Mouse (Mus musculus) G1E (cell line): Measurements from ENCODE around the gene Tdgf1.

Source experiments
- CTCF ChIP-seq: IDR thresholded peaks from 2 replicates; pipeline ENCODE4 v1.5.1; 2012; ENCODE audit warnings: low read depth, low read length, inconsistent platforms, mixed read lengths
- GATA1 ChIP-seq: IDR thresholded peaks from 2 replicates; pipeline ENCODE4 v1.6.1; 2012; ENCODE audit warnings: borderline replicate concordance, low read length, inconsistent platforms, mixed read lengths
- TAL1 ChIP-seq: conservative IDR thresholded peaks from 2 replicates; pipeline ENCODE4 v1.6.1; 2012; ENCODE audit warnings: low read depth, low read length, inconsistent platforms, mixed read lengths

GRCm38 (mm10) chr9:110944265-110944664 lies 1.7 kb downstream of the Tdgf1 start:
- no peak for TF ChIP-seq CTCF
- TF ChIP-seq GATA1, result no peak
- TF ChIP-seq TAL1, result no peak
